Mouse (Mus musculus): ENCODE data around the gene Dscam. TPM values are rescaled to one million over a fixed set of nuclear protein-coding genes. Genes with fewer than 3 reads are reported as not detected.

The Dscam gene
- polyA plus RNA-seq, 1 experiment from 2014 or later = 0.11 TPM

DNA sequence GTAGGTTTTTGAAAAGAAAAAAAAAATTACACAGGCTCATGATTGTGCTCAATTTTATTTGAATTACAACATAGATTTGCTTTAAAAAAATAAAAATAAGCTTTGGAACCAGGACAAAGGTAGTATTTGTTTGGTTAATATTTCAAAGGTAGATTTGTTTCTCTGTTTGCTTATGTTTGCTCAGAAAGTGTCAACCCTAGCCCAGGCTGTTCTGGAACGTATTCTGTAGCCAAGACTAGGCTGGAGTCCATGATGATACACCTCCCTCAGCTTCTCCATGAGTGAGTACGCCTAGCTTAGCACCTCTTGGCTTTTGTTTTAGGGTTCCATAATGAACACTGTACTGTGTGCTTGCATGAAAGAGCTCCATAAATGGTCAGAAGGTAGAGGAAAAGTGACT, 183.2 kb downstream of the Dscam start:
- 69% methylated on average over 2 of the region's 2 CpGs for WGBS
- Histone ChIP-seq H3K27ac (no peak overlapping the region), H3K36me3 (no peaks in the 10 kb centered on the region), H3K9me3 (no peaks in the 10 kb centered on the region), H3K4me1 (no peaks in the 10 kb centered on the region), H3K9ac (no peak overlapping the region), H3K4me3 (no peak overlapping the region), H3K27me3 (no peaks in the 10 kb centered on the region), H3K4me2 (no peak overlapping the region)
- ATAC-seq (ENCODE audit: insufficient number of reproducible peaks, insufficient read depth, low FRiP score, low TSS enrichment, low read depth) = no peak

DNA sequence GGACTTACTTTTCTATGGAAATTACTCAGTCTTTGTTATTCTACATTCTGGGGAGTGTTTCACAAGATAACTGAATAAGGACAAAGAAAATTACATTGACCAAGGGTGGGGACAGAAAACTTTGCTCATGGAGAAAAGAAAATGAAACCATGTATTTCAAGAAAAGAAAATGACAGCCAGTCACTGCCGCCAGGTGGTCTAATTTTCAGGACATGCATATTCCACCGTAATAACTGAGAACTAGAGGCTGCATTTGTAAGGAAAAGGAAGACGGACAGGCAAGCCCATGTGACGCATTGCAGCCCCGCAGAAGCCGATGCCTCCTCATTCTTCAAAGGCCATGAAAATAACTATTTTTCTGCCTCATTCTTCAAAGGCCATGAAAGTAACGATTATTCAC, 197.3 kb downstream of the Dscam start:
- no peak overlapping the region for H3K4me3 ChIP-seq
- no peaks in the 10 kb centered on the region for H3K36me3 ChIP-seq
- H3K27ac ChIP-seq = no peak overlapping the region
- H3K4me1 ChIP-seq = no peaks in the 10 kb centered on the region
- H3K9me3 ChIP-seq = no peaks in the 10 kb centered on the region
- no peaks in the 10 kb centered on the region for H3K27me3 ChIP-seq
- WGBS = 72% methylated on average over 7 of the region's 7 CpGs
- no peak overlapping the region for H3K4me2 ChIP-seq
- H3K9ac ChIP-seq = no peak overlapping the region
- ATAC-seq (ENCODE audit: insufficient number of reproducible peaks, insufficient read depth, low FRiP score, low TSS enrichment, low read depth) = no peak

DNA sequence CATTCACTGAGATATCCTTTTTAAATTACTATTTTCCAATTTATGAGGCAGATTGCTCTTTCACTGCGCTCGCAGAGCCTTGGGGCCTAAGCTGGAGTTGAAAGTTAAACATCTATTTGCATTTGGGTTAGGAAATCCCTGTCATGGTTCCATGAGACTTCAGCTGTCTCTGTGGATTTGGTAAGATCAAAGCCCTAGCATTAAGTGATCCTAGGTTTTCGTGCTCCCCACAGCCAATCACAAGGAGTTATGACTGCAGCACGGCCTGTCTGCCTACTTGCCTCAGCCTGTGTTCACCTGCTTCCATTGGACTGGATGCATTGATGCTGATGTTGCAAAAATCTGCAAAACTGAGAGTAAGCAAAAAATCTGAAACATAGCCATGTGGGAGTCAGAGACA, 198.8 kb downstream of the Dscam start:
- Histone ChIP-seq H3K27me3 (no peaks in the 10 kb centered on the region), H3K9ac (no peak overlapping the region), H3K4me3 (no peak overlapping the region), H3K27ac (no peak overlapping the region), H3K36me3 (no peaks in the 10 kb centered on the region), H3K9me3 (no peaks in the 10 kb centered on the region), H3K4me1 (no peaks in the 10 kb centered on the region), H3K4me2 (no peak overlapping the region)
- WGBS = 52% methylated on average over 4 of the region's 4 CpGs
- ATAC-seq (ENCODE audit: insufficient number of reproducible peaks, insufficient read depth, low FRiP score, low TSS enrichment, low read depth) = no peak

GRCm38 (mm10) chr16:96970412-96970811, 200.1 kb downstream of the Dscam start:
- 86% methylated on average over 2 of the region's 2 CpGs for WGBS
- Histone ChIP-seq H3K4me2 (no peak overlapping the region), H3K9ac (no peak overlapping the region), H3K36me3 (no peaks in the 10 kb centered on the region), H3K4me3 (no peak overlapping the region), H3K27ac (no peak overlapping the region), H3K27me3 (no peaks in the 10 kb centered on the region), H3K4me1 (no peaks in the 10 kb centered on the region), H3K9me3 (no peaks in the 10 kb centered on the region)
- ATAC-seq (ENCODE audit: insufficient number of reproducible peaks, insufficient read depth, low FRiP score, low TSS enrichment, low read depth) = no peak

DNA sequence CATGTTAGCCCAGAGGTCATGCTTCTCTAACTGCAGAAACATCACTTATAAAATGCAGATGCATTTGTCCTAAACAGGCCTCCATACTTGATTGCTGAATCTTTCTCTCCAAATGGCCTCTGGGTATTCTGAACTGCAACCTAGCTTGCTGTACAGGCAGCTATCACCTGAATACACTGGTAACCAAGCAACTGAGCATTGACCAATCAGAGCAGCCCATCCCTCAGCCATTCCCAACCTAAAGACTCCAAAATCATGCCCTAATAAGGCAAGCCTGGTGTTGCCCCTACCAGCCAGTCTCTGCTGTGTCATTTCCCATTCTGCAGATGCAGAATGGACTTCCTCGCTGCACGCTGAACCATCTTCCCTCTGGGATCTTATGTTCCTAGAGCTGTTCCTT, 200.9 kb downstream of the Dscam start:
- Histone ChIP-seq H3K4me2 (no peak overlapping the region), H3K4me1 (no peaks in the 10 kb centered on the region), H3K4me3 (no peak overlapping the region), H3K36me3 (no peaks in the 10 kb centered on the region), H3K9ac (no peak overlapping the region), H3K27me3 (no peaks in the 10 kb centered on the region), H3K9me3 (no peaks in the 10 kb centered on the region), H3K27ac (no peak overlapping the region)
- ATAC-seq (ENCODE audit: insufficient number of reproducible peaks, insufficient read depth, low FRiP score, low TSS enrichment, low read depth) = no peak
- 76% methylated on average over 2 of the region's 2 CpGs for whole genome bisulfite sequencing

DNA sequence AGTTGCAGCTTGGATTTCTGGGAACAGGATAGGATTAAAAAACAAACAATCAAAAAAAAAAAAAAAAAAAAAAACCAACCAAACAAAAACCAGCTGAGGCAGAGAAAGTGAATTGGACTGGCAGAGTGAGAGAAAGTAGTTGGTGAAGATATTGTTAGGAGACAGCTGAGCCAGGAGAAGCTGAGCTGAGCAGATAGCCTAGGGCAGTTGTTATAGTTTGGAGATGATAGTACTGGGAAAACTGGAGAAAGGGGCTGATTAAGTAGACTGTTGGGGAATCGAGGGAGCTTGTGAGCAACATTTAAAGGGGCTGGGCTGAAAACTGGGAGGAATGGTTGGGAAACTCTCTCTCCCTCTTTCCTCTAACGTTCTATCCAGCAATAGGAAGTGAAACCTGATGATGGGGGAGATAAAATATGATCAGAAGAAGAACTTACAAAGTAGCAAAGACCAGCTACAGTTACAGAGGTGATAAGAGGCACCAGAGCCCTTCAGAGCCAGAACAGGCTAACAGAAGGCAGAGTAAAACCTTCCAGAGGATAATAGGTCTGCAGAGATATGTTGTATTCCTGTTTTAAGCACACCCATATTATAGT, 201.6 kb downstream of the Dscam start:
- 40% methylated on average over 2 of the region's 2 CpGs for whole genome bisulfite sequencing
- H3K27me3 ChIP-seq = no peaks in the 10 kb centered on the region
- H3K4me3 ChIP-seq = no peak overlapping the region
- ATAC-seq (ENCODE audit: insufficient number of reproducible peaks, insufficient read depth, low FRiP score, low TSS enrichment, low read depth) = no peak
- H3K9me3 ChIP-seq = no peaks in the 10 kb centered on the region
- no peaks in the 10 kb centered on the region for H3K4me1 ChIP-seq
- H3K36me3 ChIP-seq = no peaks in the 10 kb centered on the region
- H3K4me2 ChIP-seq = no peak overlapping the region
- H3K27ac ChIP-seq = no peak overlapping the region
- H3K9ac ChIP-seq = no peak overlapping the region

DNA sequence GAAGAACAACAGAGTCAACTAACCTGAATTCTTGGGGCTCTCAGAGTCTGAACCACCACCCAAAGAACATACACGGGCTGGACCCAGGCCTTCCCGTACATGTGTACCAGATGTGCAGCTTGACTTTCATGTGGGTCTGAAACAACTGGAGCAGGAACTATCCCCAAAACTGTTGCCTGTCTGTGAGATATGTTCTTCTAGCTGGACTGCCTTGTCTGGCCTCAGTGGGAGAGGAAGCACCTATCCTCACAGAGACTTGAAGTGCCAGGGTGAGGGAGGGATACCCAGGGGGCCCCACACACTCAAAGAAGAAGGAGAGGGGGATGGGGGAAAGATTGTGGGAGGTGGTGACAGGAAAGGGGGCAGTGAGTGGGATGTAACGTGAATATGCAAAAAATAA, 210.9 kb downstream of the Dscam start:
- H3K4me3 ChIP-seq = no peak overlapping the region
- no peak for ATAC-seq (ENCODE audit: insufficient number of reproducible peaks, insufficient read depth, low FRiP score, low TSS enrichment, low read depth)
- no peak overlapping the region for H3K9ac ChIP-seq
- H3K4me2 ChIP-seq = no peak overlapping the region
- WGBS = 70% methylated on average over 3 of the region's 3 CpGs
- no peak overlapping the region for H3K27ac ChIP-seq
- H3K27me3 ChIP-seq = 0 out of 2 replicates have a peak, but pooled peaks cover 2% of the 10 kb centered on the region
- no peaks in the 10 kb centered on the region for H3K36me3 ChIP-seq
- H3K4me1 ChIP-seq = no peaks in the 10 kb centered on the region
- H3K9me3 ChIP-seq = no peaks in the 10 kb centered on the region

DNA sequence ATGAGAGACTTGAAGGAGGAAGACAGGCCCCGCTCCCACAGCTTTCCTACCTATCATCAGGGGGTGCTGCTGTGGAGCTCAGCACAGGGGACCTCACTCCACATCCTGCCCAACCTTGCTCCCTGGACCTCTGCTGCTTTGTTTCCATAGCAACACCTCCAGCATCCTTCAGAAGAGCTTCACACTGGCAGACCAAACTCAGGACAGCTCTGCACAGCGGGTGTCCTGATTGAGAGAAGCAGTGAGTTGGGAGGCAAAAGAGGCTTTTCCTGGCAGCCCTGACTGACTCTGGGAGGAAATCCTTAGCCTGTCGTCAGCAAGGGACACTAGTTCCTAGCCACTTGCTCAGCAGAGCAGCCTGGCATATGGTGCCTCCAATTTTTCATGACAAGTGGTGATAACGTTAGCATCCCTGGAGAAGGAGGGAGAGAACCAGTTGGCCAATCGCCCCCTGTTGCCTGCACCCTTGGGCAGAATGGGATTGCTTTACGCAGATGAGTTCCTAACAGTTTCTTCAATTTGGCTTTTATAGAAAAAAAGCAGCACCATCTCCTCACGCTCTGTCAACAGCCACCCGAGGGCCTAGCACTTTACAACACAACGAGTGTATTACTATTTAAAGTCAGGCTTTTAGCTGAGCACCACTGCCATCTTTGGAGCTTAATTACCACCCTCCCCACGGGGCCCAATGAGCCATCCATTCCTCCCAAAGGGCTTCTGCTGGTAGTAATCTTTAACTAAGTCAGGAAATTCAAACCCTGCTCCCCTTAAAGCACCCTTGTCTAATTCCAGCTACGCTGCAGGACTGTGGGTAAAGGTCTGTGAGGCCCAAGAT, 224.9 kb downstream of the Dscam start:
- WGBS = 45% methylated on average over 11 of the region's 11 CpGs
- no peak for ATAC-seq (ENCODE audit: insufficient number of reproducible peaks, insufficient read depth, low FRiP score, low TSS enrichment, low read depth)
- no peak overlapping the region for H3K4me3 ChIP-seq
- H3K4me2 ChIP-seq = no peak overlapping the region
- H3K27ac ChIP-seq = no peak overlapping the region
- H3K9me3 ChIP-seq = no peaks in the 10 kb centered on the region
- H3K9ac ChIP-seq = no peak overlapping the region
- no peaks in the 10 kb centered on the region for H3K36me3 ChIP-seq
- H3K4me1 ChIP-seq = 0 out of 2 replicates have a peak, but pooled peaks cover 9% of the 10 kb centered on the region
- peaks cover 7% of the 10 kb centered on the region for H3K27me3 ChIP-seq

- Histone ChIP-seq H3K36me3 (no peaks in the 10 kb centered on the region), H3K4me1 (0 out of 2 replicates have a peak, but pooled peaks cover 8% of the 10 kb centered on the region), H3K27me3 (peaks cover 9% of the 10 kb centered on the region), H3K9ac (no peak overlapping the region), H3K4me3 (no peak overlapping the region), H3K9me3 (no peaks in the 10 kb centered on the region), H3K27ac (no peak overlapping the region), H3K4me2 (no peak overlapping the region)
- ATAC-seq (ENCODE audit: insufficient number of reproducible peaks, insufficient read depth, low FRiP score, low TSS enrichment, low read depth) = no peak
- 86% methylated on average over 2 of the region's 2 CpGs for WGBS
Measured at GRCm38 (mm10) chr16:96943648-96944047, 226.9 kb downstream of the Dscam start.

DNA sequence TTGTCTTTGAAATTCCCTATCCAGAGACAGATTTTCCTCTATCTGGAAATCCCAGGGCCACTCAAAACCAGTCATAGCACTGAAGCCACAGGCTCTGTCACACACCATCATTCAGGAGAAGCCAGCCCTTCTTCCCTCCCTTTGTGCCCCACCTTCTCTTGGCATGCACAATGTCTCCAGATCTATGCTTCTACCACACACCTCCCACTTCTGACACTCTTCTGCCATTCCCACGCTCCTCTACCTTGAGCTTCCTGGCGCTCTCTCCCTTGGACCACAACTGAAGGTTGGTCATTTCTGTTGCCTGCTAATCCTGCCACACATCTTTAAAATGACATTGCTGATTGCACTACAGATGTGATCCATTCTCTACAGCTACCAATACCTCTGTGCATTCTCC, 235.8 kb downstream of the Dscam start:
- H3K9me3 ChIP-seq = no peaks in the 10 kb centered on the region
- no peak overlapping the region for H3K4me3 ChIP-seq
- H3K4me1 ChIP-seq = no peaks in the 10 kb centered on the region
- WGBS = 87% methylated on average over 2 of the region's 2 CpGs
- no peak overlapping the region for H3K9ac ChIP-seq
- no peak overlapping the region for H3K27ac ChIP-seq
- no peak for ATAC-seq (ENCODE audit: insufficient number of reproducible peaks, insufficient read depth, low FRiP score, low TSS enrichment, low read depth)
- 0 out of 2 replicates have a peak, but pooled peaks cover 2% of the 10 kb centered on the region for H3K27me3 ChIP-seq
- H3K4me2 ChIP-seq = no peak overlapping the region
- no peaks in the 10 kb centered on the region for H3K36me3 ChIP-seq

DNA sequence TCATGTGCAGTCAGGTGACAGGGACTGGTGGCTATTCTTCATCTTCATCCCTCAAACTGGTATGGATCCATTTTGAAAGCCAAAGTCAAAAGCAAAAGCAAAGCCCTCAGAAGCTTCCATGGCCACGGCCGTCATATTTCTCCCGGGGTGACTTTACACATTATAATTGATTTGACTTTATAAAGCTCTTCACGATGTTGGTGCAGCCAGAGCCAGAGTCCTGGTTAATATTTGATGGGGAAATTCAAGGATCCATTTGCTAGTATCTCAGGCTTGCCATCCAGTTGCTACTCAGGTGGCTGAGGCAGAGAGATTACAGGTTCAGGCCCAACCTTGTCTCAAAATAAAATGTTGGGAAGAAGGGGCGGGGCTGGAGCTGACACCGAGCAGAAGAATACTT, 238.3 kb downstream of the Dscam start:
- Histone ChIP-seq H3K4me1 (no peaks in the 10 kb centered on the region), H3K4me2 (no peak overlapping the region), H3K9me3 (no peaks in the 10 kb centered on the region), H3K36me3 (no peaks in the 10 kb centered on the region), H3K27ac (no peak overlapping the region), H3K4me3 (no peak overlapping the region), H3K9ac (no peak overlapping the region), H3K27me3 (no peaks in the 10 kb centered on the region)
- ATAC-seq (ENCODE audit: insufficient number of reproducible peaks, insufficient read depth, low FRiP score, low TSS enrichment, low read depth) = no peak
- 90% methylated on average over 6 of the region's 6 CpGs for WGBS

GRCm38 (mm10) chr16:96931771-96932170, 238.8 kb downstream of the Dscam start:
- Histone ChIP-seq H3K4me3 (no peak overlapping the region), H3K27me3 (no peaks in the 10 kb centered on the region), H3K36me3 (no peaks in the 10 kb centered on the region), H3K9ac (no peak overlapping the region), H3K9me3 (no peaks in the 10 kb centered on the region), H3K27ac (no peak overlapping the region), H3K4me1 (no peaks in the 10 kb centered on the region), H3K4me2 (no peak overlapping the region)
- no peak for ATAC-seq (ENCODE audit: insufficient number of reproducible peaks, insufficient read depth, low FRiP score, low TSS enrichment, low read depth)
- 78% methylated on average over 2 of the region's 2 CpGs for WGBS

Measured in embryonic facial prominence, embryonic 13.5 days (tissue).